Mouse (Mus musculus) kidney, postnatal 0 days (tissue): ENCODE results near the gene Gxylt1. TPM values are rescaled to one million over a fixed set of nuclear protein-coding genes. Genes with fewer than 3 reads are reported as not detected.

ENCODE experiments used
- ATAC-seq: fragments of 200-750 bp; cut with Nextera tagmentation; replicated peaks from 2 replicates; pipeline ENCODE4 v1.8.0; 2017; ENCODE audit warnings: low read depth, moderate number of reproducible peaks, moderate TSS enrichment, moderate library complexity; ENCODE audit not compliant: low FRiP score
- DNase-seq: peaks from one replicate; pipeline ENCODE4 v3.0.0-alpha.2; 2016; ENCODE audit warnings: low spot score
- H3K27ac ChIP-seq: fragments of 300-500 bp; sonication (generic); 2 replicates; pipeline ENCODE4 v1.5.1; 2014; ENCODE audit warnings: mild to moderate bottlenecking
- H3K27me3 ChIP-seq: fragments of 300-500 bp; sonication (generic); 2 replicates; pipeline ENCODE4 v1.6.1; 2014; ENCODE audit warnings: low read length, mixed read lengths; ENCODE audit not compliant: insufficient read depth
- H3K36me3 ChIP-seq: fragments of 300-500 bp; sonication (generic); 2 replicates; pipeline ENCODE4 v1.6.1; 2014; ENCODE audit warnings: low read length, mixed read lengths; ENCODE audit not compliant: insufficient read depth
- H3K4me1 ChIP-seq: fragments of 300-500 bp; sonication (generic); replicated peaks from 2 replicates; pipeline ENCODE4 v1.6.1; 2014; ENCODE audit warnings: antibody characterized with exemption, low read length, mixed read lengths; ENCODE audit not compliant: insufficient read depth
- H3K4me2 ChIP-seq: fragments of 300-500 bp; sonication (generic); 2 replicates; pipeline ENCODE4 v1.6.1; 2014; ENCODE audit warnings: mild to moderate bottlenecking, low read length, moderate library complexity, mixed read lengths
- H3K4me3 ChIP-seq: fragments of 300-500 bp; sonication (generic); replicated peaks from 2 replicates; pipeline ENCODE4 v1.5.1; 2014; ENCODE audit warnings: low read depth, low read length
- H3K9ac ChIP-seq: fragments of 300-500 bp; sonication (generic); 2 replicates; pipeline ENCODE4 v1.6.1; 2014; ENCODE audit warnings: low read depth, low read length
- H3K9me3 ChIP-seq: fragments of 300-500 bp; sonication (generic); replicated peaks from 2 replicates; pipeline ENCODE4 v1.6.1; 2016; ENCODE audit warnings: low read length, inconsistent platforms, mixed read lengths
- CTCF ChIP-seq: IDR thresholded peaks from 2 replicates; pipeline ENCODE4 v1.5.1; 2016; ENCODE audit warnings: antibody characterized with exemption, low read depth, mild to moderate bottlenecking, moderate library complexity
- WGBS: fragments of 180-500 bp; shearing (Covaris S2); extraction: QIAGEN DNeasy Blood & Tissue Kit; methylation state at CpG from one replicate; pipeline ENCODE4 v1.1.7; 2014; 5-methylcytosine and 5-hydroxymethylcytosine counted together
- polyA plus RNA-seq: library from polyadenylated mRNA; unstranded; fragments of >200 nt; fragmentation: Nextera tagmentation; extraction: Ambion mirVana; gene quantifications from 2 replicates; pipeline ENCODE4 v1.2.1, GENCODE M21; 2015

Gxylt1 gene
- polyA plus RNA-seq, 1 experiment from 2014 or later: 6.7 TPM

DNA sequence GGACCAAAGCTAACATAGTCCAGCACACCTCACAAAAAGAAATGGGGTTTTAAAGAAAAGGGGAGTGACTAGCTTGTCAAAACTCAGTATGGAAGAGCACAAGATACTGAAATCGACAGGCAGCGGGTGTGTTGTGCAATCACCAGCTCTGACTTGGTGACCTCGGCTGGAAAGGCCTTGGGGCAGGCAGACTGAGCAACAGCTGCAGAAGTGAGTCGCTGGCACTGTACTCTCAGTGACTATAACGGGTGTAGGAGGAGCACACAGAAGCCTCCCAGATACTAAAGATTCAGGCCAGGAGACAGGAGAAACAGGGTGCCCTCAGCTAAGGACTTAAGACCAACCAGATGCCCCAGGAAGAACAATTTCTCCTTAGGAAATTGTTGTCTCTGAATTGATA, 73.0 kb downstream of the Gxylt1 start:
- H3K4me2 ChIP-seq: no peak overlapping the region
- no peak for DNase-seq
- WGBS: 80% methylated on average over 5 of the region's 5 CpGs
- no peak overlapping the region for H3K9ac ChIP-seq
- no peaks in the 10 kb centered on the region for H3K4me1 ChIP-seq
- H3K36me3 ChIP-seq: no peaks in the 10 kb centered on the region
- no peaks in the 10 kb centered on the region for H3K9me3 ChIP-seq
- no peak for TF ChIP-seq CTCF
- H3K27me3 ChIP-seq: no peaks in the 10 kb centered on the region
- ATAC-seq: no peak
- H3K27ac ChIP-seq: no peak overlapping the region
- no peak overlapping the region for H3K4me3 ChIP-seq

DNA sequence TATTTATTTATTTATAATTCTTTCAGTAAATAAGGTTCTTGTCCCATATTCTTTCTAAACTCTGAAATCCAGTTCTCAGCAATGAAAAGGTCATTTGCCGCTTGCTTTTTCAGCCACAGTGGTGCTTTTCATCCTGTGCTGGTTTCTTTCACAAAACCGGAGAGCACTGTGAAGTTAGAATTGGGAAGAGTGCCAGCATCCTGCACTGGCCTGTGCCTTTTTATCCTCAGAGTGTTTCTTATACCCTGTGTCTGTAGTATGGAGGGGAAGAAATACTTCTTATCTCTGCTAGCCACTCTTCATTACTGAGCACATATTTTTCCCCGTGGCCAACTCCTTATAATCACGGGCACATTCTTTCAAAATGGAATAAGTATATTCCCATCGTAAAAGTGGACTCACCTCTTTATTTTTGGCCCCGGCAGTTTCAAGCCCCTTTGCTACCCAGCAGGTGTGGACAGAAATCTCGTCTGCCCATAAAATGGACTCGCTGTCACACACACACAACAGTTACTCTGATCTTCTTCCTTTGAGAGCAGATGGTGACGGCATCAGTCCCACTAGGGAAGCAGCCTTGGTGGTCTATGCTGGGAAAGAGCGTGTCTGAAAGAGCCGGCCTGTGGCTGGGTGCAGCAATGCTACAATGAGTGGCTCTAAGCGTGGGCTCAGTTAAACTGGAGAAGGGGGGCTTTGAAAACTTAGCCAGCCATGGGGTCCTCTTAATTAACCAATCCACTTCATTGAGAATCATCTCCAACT, 83.4 kb downstream of the Gxylt1 start:
- Histone ChIP-seq H3K36me3 (no peaks in the 10 kb centered on the region), H3K4me2 (no peak overlapping the region), H3K27ac (no peak overlapping the region), H3K4me1 (no peaks in the 10 kb centered on the region), H3K4me3 (no peak overlapping the region), H3K9ac (no peak overlapping the region), H3K9me3 (no peaks in the 10 kb centered on the region), H3K27me3 (no peaks in the 10 kb centered on the region)
- 73% methylated on average over 12 of the region's 12 CpGs for WGBS
- DNase-seq (no peak), ATAC-seq (no peak)
- no peak for TF ChIP-seq CTCF

Other genes with a start within 250 kb of the Gxylt1 start
- 105 and 106 TPM in 2 replicates for gene Yaf2, start 61.8 kb upstream of the Gxylt1 start, polyA plus RNA-seq
- gene Zcrb1, start 123.2 kb upstream of the Gxylt1 start, polyA plus RNA-seq: 131 and 136 TPM in 2 replicates
- 32.4 and 35.9 TPM in 2 replicates for gene Pphln1, start 123.2 kb upstream of the Gxylt1 start, polyA plus RNA-seq